Mouse (Mus musculus) kidney, embryonic 15.5 days (tissue): Measurements from ENCODE around the gene Xpo4. TPM values are rescaled to one million over a fixed set of nuclear protein-coding genes. Genes with fewer than 3 reads are reported as not detected.
"Not testable (repeated sequence)": the region's sequence is repeated elsewhere in the genome, so short reads cannot be mapped to it uniquely, and the experiment has no call there.

Source experiments
- ATAC-seq: fragments of 200-750 bp; cut with Nextera tagmentation; replicated peaks from 2 replicates; pipeline ENCODE4 v1.8.0; 2017; ENCODE audit warnings: moderate TSS enrichment; ENCODE audit not compliant: low FRiP score
- H3K27ac ChIP-seq: fragments of 300-500 bp; sonication (generic); 2 replicates; pipeline ENCODE4 v1.5.1; 2015; ENCODE audit warnings: mild to moderate bottlenecking, inconsistent platforms
- H3K27me3 ChIP-seq: fragments of 300-500 bp; sonication (generic); 2 replicates; pipeline ENCODE4 v1.6.1; 2015; ENCODE audit warnings: inconsistent platforms
- H3K36me3 ChIP-seq: fragments of 300-500 bp; sonication (generic); 2 replicates; pipeline ENCODE4 v1.6.1; 2015; ENCODE audit warnings: inconsistent platforms
- H3K4me1 ChIP-seq: fragments of 300-500 bp; sonication (generic); 2 replicates; pipeline ENCODE4 v1.6.1; 2015; ENCODE audit warnings: inconsistent platforms
- H3K4me2 ChIP-seq: fragments of 300-500 bp; sonication (generic); 2 replicates; pipeline ENCODE4 v1.6.1; 2015; ENCODE audit warnings: moderate library complexity, mild to moderate bottlenecking, inconsistent platforms
- H3K4me3 ChIP-seq: fragments of 300-500 bp; sonication (generic); replicated peaks from 2 replicates; pipeline ENCODE4 v1.5.1; 2015; ENCODE audit warnings: mild to moderate bottlenecking, inconsistent platforms
- H3K9ac ChIP-seq: fragments of 300-500 bp; sonication (generic); 2 replicates; pipeline ENCODE4 v1.6.1; 2015; ENCODE audit warnings: mild to moderate bottlenecking, inconsistent platforms
- H3K9me3 ChIP-seq: fragments of 300-500 bp; sonication (generic); replicated peaks from 2 replicates; pipeline ENCODE4 v1.6.1; 2016; ENCODE audit warnings: inconsistent platforms
- WGBS: fragments of 180-500 bp; shearing (Covaris S2); methylation state at CpG from one replicate; pipeline ENCODE4 v1.1.7; 2015; ENCODE audit warnings: mixed read lengths; 5-methylcytosine and 5-hydroxymethylcytosine counted together
- polyA plus RNA-seq: library from polyadenylated mRNA; unstranded; fragments of >200 nt; fragmentation: Nextera tagmentation; extraction: Ambion mirVana; gene quantifications from 2 replicates; pipeline ENCODE4 v1.2.1, GENCODE M21; 2015

Xpo4 gene
- polyA plus RNA-seq, 1 experiment from 2014 or later, result 24.0 TPM

- H3K27me3 ChIP-seq, result no peaks in the 10 kb centered on the region
- no peak overlapping the region for H3K9ac ChIP-seq
- H3K9me3 ChIP-seq, result no peaks in the 10 kb centered on the region
- H3K4me1 ChIP-seq, result no peaks in the 10 kb centered on the region
- ATAC-seq, result no peak
- no peak overlapping the region for H3K4me2 ChIP-seq
- no peaks in the 10 kb centered on the region for H3K36me3 ChIP-seq
- no peak overlapping the region for H3K27ac ChIP-seq
- WGBS, result 23% methylated on average over 1 of the region's 1 CpGs
- H3K4me3 ChIP-seq, result no peak overlapping the region
Observed at GRCm38 (mm10) chr14:57679523-57679922, 14.3 kb upstream of the Xpo4 start.

DNA sequence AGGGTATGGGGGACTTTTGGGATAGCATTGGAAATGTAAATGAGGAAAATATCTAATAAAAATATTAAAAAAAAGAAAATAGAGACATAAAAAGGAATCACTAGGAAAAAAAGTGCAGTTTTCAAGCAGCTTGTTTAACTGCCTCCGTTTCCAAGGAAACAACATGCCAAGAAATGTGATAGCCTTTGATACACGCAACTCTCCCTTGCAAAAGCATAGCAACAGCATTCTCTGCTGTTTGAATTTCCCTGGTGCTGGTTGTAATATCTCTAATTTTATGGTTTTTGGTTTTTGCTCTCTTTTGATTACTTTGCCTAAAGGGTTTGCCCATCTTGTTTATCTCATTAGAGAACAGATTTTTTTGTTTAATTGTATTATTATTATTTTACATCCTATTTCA is 10.3 kb upstream of the Xpo4 start:
- Histone ChIP-seq H3K27ac (no peak overlapping the region), H3K9ac (no peak overlapping the region), H3K4me3 (no peak overlapping the region), H3K4me2 (no peak overlapping the region), H3K27me3 (no peaks in the 10 kb centered on the region), H3K36me3 (no peaks in the 10 kb centered on the region), H3K4me1 (no peaks in the 10 kb centered on the region), H3K9me3 (no peaks in the 10 kb centered on the region)
- WGBS, result 35% methylated on average over 2 of the region's 2 CpGs
- no peak for ATAC-seq

DNA sequence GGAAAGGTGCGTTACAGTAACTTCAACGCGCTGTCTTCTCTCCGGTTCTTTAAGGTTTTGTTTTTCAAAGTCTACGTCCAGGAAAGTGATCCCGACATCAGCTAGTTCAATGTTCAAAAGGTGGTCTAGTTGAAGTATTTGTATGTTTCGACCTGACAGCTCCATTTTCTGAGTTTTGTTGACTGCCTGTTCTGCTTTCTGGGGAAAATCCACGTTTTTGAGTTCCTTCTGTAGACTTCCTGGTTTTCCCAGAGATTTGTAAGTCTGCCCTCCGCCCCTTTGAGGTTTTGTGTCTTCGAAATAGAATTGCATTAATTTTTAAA is 359 bp upstream of the Xpo4 start:
- H3K9me3 ChIP-seq, result no peaks in the 10 kb centered on the region
- peak overlapping the region; percentile 95 for H3K27ac ChIP-seq
- 10% methylated on average over 10 of the region's 10 CpGs for WGBS
- H3K9ac ChIP-seq, result peak overlapping the region; percentile 76
- peaks cover 3% of the 10 kb centered on the region; the same call in 1 of the 2 replicates for H3K36me3 ChIP-seq
- H3K27me3 ChIP-seq, result no peaks in the 10 kb centered on the region
- no peak for ATAC-seq
- H3K4me3 ChIP-seq, result peak overlapping the region; percentile 83
- H3K4me2 ChIP-seq, result peak overlapping the region; percentile 81
- peaks cover 19% of the 10 kb centered on the region for H3K4me1 ChIP-seq

DNA sequence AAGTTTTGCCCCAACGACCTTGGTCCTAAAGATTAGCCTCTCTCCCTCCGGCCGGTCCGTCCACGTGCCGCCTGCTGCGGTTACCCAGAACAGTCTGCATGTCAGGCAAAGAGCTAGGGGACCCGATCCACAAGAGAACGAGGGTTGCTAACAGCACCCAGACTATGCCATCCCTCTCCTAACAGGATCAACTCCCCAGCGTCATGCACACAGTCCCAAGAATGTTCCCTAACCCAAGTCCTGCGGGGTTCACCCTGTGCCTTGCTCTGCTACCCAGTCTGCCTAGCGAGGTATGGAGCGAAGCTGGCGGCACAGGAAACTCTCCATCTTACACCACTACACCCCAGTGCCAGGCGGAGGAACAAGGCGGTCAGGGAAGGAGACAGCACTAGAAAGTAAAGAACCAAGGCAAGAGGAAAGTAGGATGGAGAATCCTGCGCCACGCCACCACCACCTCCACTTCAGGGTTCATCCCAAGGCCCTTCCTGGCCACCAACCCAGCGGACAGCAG is 864 bp downstream of the Xpo4 start:
- peaks cover 19% of the 10 kb centered on the region for H3K4me1 ChIP-seq
- peak overlapping the region; percentile 76 for H3K9ac ChIP-seq
- WGBS, result 0% methylated on average over 19 of the region's 19 CpGs
- peaks cover 3% of the 10 kb centered on the region; the same call in 1 of the 2 replicates for H3K36me3 ChIP-seq
- peak; percentile 64 for ATAC-seq
- H3K27me3 ChIP-seq, result no peaks in the 10 kb centered on the region
- peak overlapping the region; percentile 83 for H3K4me3 ChIP-seq
- no peaks in the 10 kb centered on the region for H3K9me3 ChIP-seq
- peak overlapping the region; percentile 95 for H3K27ac ChIP-seq
- peak overlapping the region; percentile 81 for H3K4me2 ChIP-seq

GRCm38 (mm10) chr14:57663630-57664029 is 1.6 kb downstream of the Xpo4 start:
- H3K36me3 ChIP-seq, result peaks cover 3% of the 10 kb centered on the region; the same call in 1 of the 2 replicates
- H3K27ac ChIP-seq, result no peak overlapping the region
- no peak for ATAC-seq
- no peaks in the 10 kb centered on the region for H3K27me3 ChIP-seq
- H3K4me2 ChIP-seq, result peak overlapping the region; percentile 81
- H3K9ac ChIP-seq, result peak overlapping the region; percentile 76
- 33% methylated on average over 1 of the region's 1 CpGs for WGBS
- no peaks in the 10 kb centered on the region for H3K9me3 ChIP-seq
- H3K4me3 ChIP-seq, result peak overlapping the region; percentile 83
- peaks cover 19% of the 10 kb centered on the region for H3K4me1 ChIP-seq

- Histone ChIP-seq H3K4me1 (peaks cover 4% of the 10 kb centered on the region; the same call in 1 of the 2 replicates), H3K9me3 (no peaks in the 10 kb centered on the region), H3K27ac (no peak overlapping the region), H3K4me3 (no peak overlapping the region), H3K4me2 (no peak overlapping the region), H3K36me3 (peaks cover 6% of the 10 kb centered on the region; the same call in 1 of the 2 replicates), H3K9ac (no peak overlapping the region), H3K27me3 (no peaks in the 10 kb centered on the region)
- no peak for ATAC-seq
- WGBS, result 98% methylated on average over 4 of the region's 4 CpGs
Observed at GRCm38 (mm10) chr14:57658301-57658700, 6.9 kb downstream of the Xpo4 start.

GRCm38 (mm10) chr14:57657500-57657899 is 7.7 kb downstream of the Xpo4 start:
- no peak for ATAC-seq
- Histone ChIP-seq H3K4me3 (no peak overlapping the region), H3K27ac (no peak overlapping the region), H3K36me3 (peaks cover 6% of the 10 kb centered on the region), H3K4me1 (0 out of 2 replicates have a peak, but pooled peaks cover 2% of the 10 kb centered on the region), H3K4me2 (no peak overlapping the region), H3K9me3 (no peaks in the 10 kb centered on the region), H3K27me3 (no peaks in the 10 kb centered on the region), H3K9ac (no peak overlapping the region)
- 95% methylated on average over 2 of the region's 2 CpGs for WGBS

DNA sequence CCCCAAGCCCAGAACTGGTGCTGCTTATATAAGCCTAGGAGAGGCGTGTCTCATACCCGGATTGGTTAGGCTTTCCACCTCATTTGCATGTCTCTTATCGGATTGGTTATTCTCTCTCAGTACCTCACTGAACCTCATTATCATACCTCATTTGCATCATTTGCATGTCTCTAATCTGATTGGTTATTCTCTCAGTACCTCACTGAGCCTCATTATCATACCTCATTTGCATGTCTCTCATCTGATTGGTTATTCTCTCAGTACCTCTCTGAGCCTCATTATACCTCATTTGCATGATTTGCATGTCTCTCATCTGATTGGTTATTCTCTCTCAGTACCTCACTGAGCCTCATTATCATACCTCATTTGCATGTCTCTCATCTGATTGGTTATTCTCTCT is 8.7 kb downstream of the Xpo4 start:
- H3K36me3 ChIP-seq, H3K4me3 ChIP-seq, H3K4me1 ChIP-seq, H3K9me3 ChIP-seq, H3K27me3 ChIP-seq, H3K4me2 ChIP-seq, ATAC-seq, H3K9ac ChIP-seq, H3K27ac ChIP-seq: not testable (repeated sequence)
- WGBS, result 98% methylated on average over 3 of the region's 3 CpGs

- Histone ChIP-seq H3K27ac (no peak overlapping the region), H3K27me3 (no peaks in the 10 kb centered on the region), H3K4me3 (no peak overlapping the region), H3K36me3 (peaks cover 9% of the 10 kb centered on the region), H3K4me2 (no peak overlapping the region), H3K9ac (no peak overlapping the region), H3K4me1 (no peaks in the 10 kb centered on the region), H3K9me3 (no peaks in the 10 kb centered on the region)
- no peak for ATAC-seq
Observed at GRCm38 (mm10) chr14:57649501-57649900, 15.7 kb downstream of the Xpo4 start.

DNA sequence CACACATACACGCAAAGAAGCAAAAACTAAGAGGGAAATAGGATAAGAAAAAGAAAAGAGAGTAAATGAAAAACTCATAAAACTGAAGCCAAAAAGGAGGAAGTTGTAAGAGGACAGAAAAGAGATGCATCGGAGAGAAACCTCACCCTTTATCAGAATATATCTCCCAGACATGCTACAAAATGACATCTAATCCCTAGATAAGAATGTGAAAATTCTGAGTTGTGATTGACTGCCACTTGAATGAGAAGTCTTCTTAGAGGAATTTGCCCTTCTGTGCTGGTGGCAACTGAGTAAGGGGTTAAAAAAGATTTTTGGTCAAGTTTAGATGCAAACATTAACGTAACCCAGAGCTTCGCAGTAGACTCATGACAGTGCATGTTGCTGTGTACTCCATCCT is 19.1 kb downstream of the Xpo4 start:
- no peak overlapping the region for H3K4me2 ChIP-seq
- no peak overlapping the region for H3K4me3 ChIP-seq
- H3K9ac ChIP-seq, result no peak overlapping the region
- WGBS, result 81% methylated on average over 4 of the region's 4 CpGs
- H3K9me3 ChIP-seq, result no peaks in the 10 kb centered on the region
- H3K36me3 ChIP-seq, result peaks cover 19% of the 10 kb centered on the region
- ATAC-seq, result no peak
- no peaks in the 10 kb centered on the region for H3K4me1 ChIP-seq
- H3K27ac ChIP-seq, result no peak overlapping the region
- no peaks in the 10 kb centered on the region for H3K27me3 ChIP-seq

- H3K27me3 ChIP-seq, result no peaks in the 10 kb centered on the region
- no peaks in the 10 kb centered on the region for H3K4me1 ChIP-seq
- peaks cover 17% of the 10 kb centered on the region for H3K36me3 ChIP-seq
- H3K4me3 ChIP-seq, result no peak overlapping the region
- H3K4me2 ChIP-seq, result no peak overlapping the region
- no peaks in the 10 kb centered on the region for H3K9me3 ChIP-seq
- H3K27ac ChIP-seq, result no peak overlapping the region
- no peak for ATAC-seq
- 85% methylated on average over 3 of the region's 3 CpGs for WGBS
- no peak overlapping the region for H3K9ac ChIP-seq
Observed at GRCm38 (mm10) chr14:57639153-57639552, 26.1 kb downstream of the Xpo4 start.

DNA sequence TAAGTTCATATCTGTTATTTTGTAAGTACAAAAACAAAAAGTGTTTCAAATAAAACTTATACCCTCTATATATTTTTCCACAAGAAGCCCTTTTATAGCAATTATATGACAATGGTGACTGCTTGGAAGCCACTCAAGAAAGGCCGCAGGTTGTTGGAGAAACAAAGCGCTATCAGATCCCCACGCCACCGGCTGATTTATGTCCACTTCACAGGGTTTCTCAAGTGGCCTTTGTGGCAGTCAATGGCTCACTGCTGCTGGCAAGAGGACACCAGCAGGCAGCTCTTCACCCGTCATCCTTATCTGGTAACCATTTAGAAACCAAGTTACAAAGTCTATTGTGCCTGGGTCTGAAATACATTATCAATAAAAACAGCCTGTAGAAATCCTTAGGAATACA is 31.1 kb downstream of the Xpo4 start:
- no peak overlapping the region for H3K9ac ChIP-seq
- H3K4me3 ChIP-seq, result no peak overlapping the region
- H3K9me3 ChIP-seq, result no peaks in the 10 kb centered on the region
- H3K27me3 ChIP-seq, result no peaks in the 10 kb centered on the region
- WGBS, result 51% methylated on average over 5 of the region's 5 CpGs
- no peak overlapping the region for H3K27ac ChIP-seq
- H3K36me3 ChIP-seq, result peaks cover 6% of the 10 kb centered on the region
- no peak overlapping the region for H3K4me2 ChIP-seq
- no peak for ATAC-seq
- H3K4me1 ChIP-seq, result 0 out of 2 replicates have a peak, but pooled peaks cover 2% of the 10 kb centered on the region

- ATAC-seq, result no peak
- H3K9me3 ChIP-seq, result no peaks in the 10 kb centered on the region
- H3K4me3 ChIP-seq, result no peak overlapping the region
- H3K4me2 ChIP-seq, result no peak overlapping the region
- no peak overlapping the region for H3K27ac ChIP-seq
- H3K9ac ChIP-seq, result no peak overlapping the region
- H3K36me3 ChIP-seq, result peaks cover 44% of the 10 kb centered on the region
- no peaks in the 10 kb centered on the region for H3K27me3 ChIP-seq
- 0 out of 2 replicates have a peak, but pooled peaks cover 2% of the 10 kb centered on the region for H3K4me1 ChIP-seq
- WGBS, result 66% methylated on average over 4 of the region's 4 CpGs
Observed at GRCm38 (mm10) chr14:57629595-57629994, 35.6 kb downstream of the Xpo4 start.
